Mouse (Mus musculus): ENCODE measurements around the gene Nrxn3.

DNA sequence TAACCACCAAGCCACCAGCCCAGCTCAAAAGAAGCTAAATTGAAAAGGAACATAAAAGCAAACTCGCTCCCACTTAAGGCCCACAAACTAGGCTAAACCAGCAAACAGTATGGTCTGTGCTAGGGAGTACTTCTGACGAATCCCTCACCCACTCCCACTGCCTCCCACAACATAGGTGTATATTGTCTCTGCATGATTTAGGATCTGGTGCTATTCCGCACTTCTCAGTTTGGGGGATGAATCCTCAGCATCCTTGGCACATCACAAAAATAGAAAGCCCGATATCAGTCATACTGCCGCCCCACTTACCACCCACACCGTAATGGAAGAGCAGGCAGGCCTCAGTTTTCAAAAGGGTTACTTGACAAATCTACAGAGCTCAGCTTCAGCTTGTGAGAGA, 1072.1 kb downstream of the Nrxn3 start:
- TF ChIP-seq POLR2A (IDR thresholded peaks at IDR 0.05; ENCODE audit: low read depth, low read length) (no peak), CTCF (IDR thresholded peaks at IDR 0.05; ENCODE audit: borderline replicate concordance, insufficient read depth, low read length) (no peak)
